Comparison of ENCODE assay signal across 7 mouse cellular contexts in the genomic region with DNA sequence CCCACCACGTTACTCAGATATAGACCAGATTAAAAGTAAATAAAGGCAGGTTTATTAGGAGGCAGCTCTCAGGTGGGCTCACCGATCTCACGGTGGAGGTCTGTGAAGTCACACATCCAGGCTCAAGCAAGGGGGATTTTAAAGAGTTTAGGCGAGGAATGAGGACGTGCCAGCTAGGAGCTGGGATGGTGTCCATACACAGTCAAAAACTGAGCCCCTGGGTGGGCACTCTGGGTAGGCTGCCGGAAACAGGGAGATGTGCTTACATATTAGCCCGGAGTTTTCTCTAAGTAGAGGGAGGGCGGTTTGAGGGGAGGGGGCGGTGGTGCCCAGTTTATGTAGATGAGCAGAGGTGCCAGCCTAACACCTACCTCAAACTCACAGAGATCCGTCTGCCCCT. TPM values are rescaled to one million over a fixed set of nuclear protein-coding genes. Genes with fewer than 3 reads are reported as not detected.
DNase-seq lines count a peak whose midpoint lies in the region; ATAC-seq and TF ChIP-seq lines count a peak whose summit lies in the region.

No protein-coding gene starts in this region.

- peaks cover 3% of the 10 kb centered on the region; the same call in 1 of the 2 replicates for H3K4me1 ChIP-seq in lung, embryonic 14.5 days (ENCODE audit: insufficient read depth)
- peaks cover 18% of the 10 kb centered on the region for H3K4me1 ChIP-seq in forebrain, embryonic 12.5 days
- peaks cover 15% of the 10 kb centered on the region for H3K4me1 ChIP-seq in limb, embryonic 10.5 days
- peaks cover 10% of the 10 kb centered on the region for H3K4me1 ChIP-seq in olfactory bulb, adult 2 months (ENCODE audit: control insufficient read depth, insufficient read depth, low read length)
- peaks cover 5% of the 10 kb centered on the region; the same call in 1 of the 2 replicates for H3K4me1 ChIP-seq in thymus, adult 2 months (replicated peaks; ENCODE audit: control insufficient read depth, insufficient read depth, low read length)

- H3K4me2 ChIP-seq in lung, embryonic 14.5 days: peak overlapping the region; percentile 89
- peak overlapping the region; percentile 67 for H3K4me2 ChIP-seq in forebrain, embryonic 12.5 days

- TF ChIP-seq CTCF in lung, embryonic 14.5 days (IDR thresholded peaks at IDR 0.05; ENCODE audit: low read depth): no peak
- no peak for TF ChIP-seq CTCF in olfactory bulb, adult 2 months (IDR thresholded peaks at IDR 0.05; ENCODE audit: insufficient read depth, low read depth, low read length)
- no peak for TF ChIP-seq CTCF in thymus, adult 2 months (IDR thresholded peaks at IDR 0.05; ENCODE audit: borderline replicate concordance, control insufficient read depth, extremely low read depth, insufficient read depth, low read length, poor library complexity)

- no peak for DNase-seq in lung, embryonic 14.5 days
- DNase-seq in lung, postnatal 10 days: no peak
- DNase-seq in limb, embryonic 10.5 days (ENCODE audit: low spot score): no peak
- DNase-seq in cerebellum, adult 18-20 months: no peak
- no peak for DNase-seq in thymus, adult 2 months

- WGBS in lung, embryonic 14.5 days: 39% methylated on average over 10 of the region's 10 CpGs
- 56% methylated on average over 10 of the region's 10 CpGs for WGBS in forebrain, embryonic 12.5 days
- 42% methylated on average over 10 of the region's 10 CpGs for WGBS in limb, embryonic 10.5 days
- 36% methylated on average over 10 of the region's 10 CpGs for WGBS in olfactory bulb, adult 2 months
- WGBS in thymus, adult 2 months: 64% methylated on average over 10 of the region's 10 CpGs

- no peaks in the 10 kb centered on the region for H3K9me3 ChIP-seq in lung, embryonic 14.5 days (ENCODE audit: low read depth, low read length)
- no peaks in the 10 kb centered on the region for H3K9me3 ChIP-seq in forebrain, embryonic 12.5 days
- H3K9me3 ChIP-seq in limb, embryonic 10.5 days (replicated peaks): no peaks in the 10 kb centered on the region

- ATAC-seq in lung, embryonic 14.5 days (ENCODE audit: insufficient read depth): no peak
- peak; percentile 5; the same call in 1 of the 2 replicates for ATAC-seq in forebrain, embryonic 12.5 days (ENCODE audit: low FRiP score)

- H3K36me3 ChIP-seq in lung, embryonic 14.5 days (ENCODE audit: insufficient read depth): no peaks in the 10 kb centered on the region
- no peaks in the 10 kb centered on the region for H3K36me3 ChIP-seq in forebrain, embryonic 12.5 days (replicated peaks)
- H3K36me3 ChIP-seq in limb, embryonic 10.5 days: no peaks in the 10 kb centered on the region
- H3K36me3 ChIP-seq in thymus, adult 2 months (ENCODE audit: control insufficient read depth, insufficient read depth, low read length): no peaks in the 10 kb centered on the region

- peak overlapping the region; percentile 69 for H3K9ac ChIP-seq in lung, embryonic 14.5 days
- peak overlapping the region; percentile 66 for H3K9ac ChIP-seq in forebrain, embryonic 12.5 days

- peaks cover 13% of the 10 kb centered on the region; the same call in 1 of the 2 replicates for H3K27me3 ChIP-seq in lung, embryonic 14.5 days (ENCODE audit: insufficient read depth, low read length)
- H3K27me3 ChIP-seq in forebrain, embryonic 12.5 days: peaks cover 12% of the 10 kb centered on the region
- peaks cover 30% of the 10 kb centered on the region for H3K27me3 ChIP-seq in limb, embryonic 10.5 days (ENCODE audit: low read depth, poor library complexity, severe bottlenecking)
- H3K27me3 ChIP-seq in thymus, adult 2 months (ENCODE audit: control insufficient read depth, insufficient read depth, low read length): no peaks in the 10 kb centered on the region; the same call in 1 of the 2 replicates

- H3K4me3 ChIP-seq in lung, embryonic 14.5 days (ENCODE audit: low read depth, low read length): peak overlapping the region; percentile 65
- H3K4me3 ChIP-seq in forebrain, embryonic 12.5 days (replicated peaks): peak overlapping the region; percentile 59
- H3K4me3 ChIP-seq in limb, embryonic 10.5 days: peak overlapping the region; percentile 74
- peak overlapping the region; percentile 99 for H3K4me3 ChIP-seq in olfactory bulb, adult 2 months (ENCODE audit: insufficient read depth, low read depth, low read length)
- no peak overlapping the region for H3K4me3 ChIP-seq in thymus, adult 2 months (ENCODE audit: control insufficient read depth, insufficient read depth, low read length)

- TF ChIP-seq POLR2A in olfactory bulb, adult 2 months (IDR thresholded peaks at IDR 0.05; ENCODE audit: insufficient read depth, low read depth, low read length): no peak
- no peak for TF ChIP-seq POLR2A in thymus, adult 2 months (IDR thresholded peaks at IDR 0.05; ENCODE audit: control insufficient read depth, extremely low read depth, insufficient read depth, low read length, poor library complexity)

- H3K27ac ChIP-seq in lung, embryonic 14.5 days (ENCODE audit: low read depth): no peak overlapping the region
- no peak overlapping the region for H3K27ac ChIP-seq in forebrain, embryonic 12.5 days
- no peak overlapping the region for H3K27ac ChIP-seq in limb, embryonic 10.5 days
- H3K27ac ChIP-seq in olfactory bulb, adult 2 months (ENCODE audit: insufficient read depth, low read depth, low read length): no peak overlapping the region
- H3K27ac ChIP-seq in thymus, adult 2 months (ENCODE audit: control insufficient read depth, insufficient read depth, low read length): no peak overlapping the region

RNA-seq across cellular contexts. Expression of gene Rusc2, which starts 0.8 kb away (rescaled TPM):
- 5.0 and 5.8 TPM in 2 replicates for polyA plus RNA-seq in lung, embryonic 14.5 days (2014; fragmentation: Nextera tagmentation; extraction: Ambion mirVana)
- 37.6 and 44.9 TPM in 2 replicates for polyA plus RNA-seq in forebrain, embryonic 12.5 days (2016; fragmentation: Nextera tagmentation; extraction: Ambion mirVana)
- 3.4 and 5.8 TPM in 2 replicates for polyA plus RNA-seq in limb, embryonic 10.5 days (2016; fragmentation: Nextera tagmentation; extraction: Ambion mirVana)
- not detected in 2 replicates for polyA plus RNA-seq in olfactory bulb, adult 2 months (2012; ENCODE audit: insufficient read depth, insufficient read length, low replicate concordance, missing spikeins)
- polyA plus RNA-seq in thymus, adult 2 months (2012; rRNA removed): 4.2 and 4.3 TPM in 2 replicates

RNA-seq across cellular contexts. Expression of gene Fam166b, which starts 48.0 kb away (rescaled TPM):
- 0.32 and 0.34 TPM in 2 replicates for polyA plus RNA-seq in lung, embryonic 14.5 days (2014; fragmentation: Nextera tagmentation; extraction: Ambion mirVana)
- polyA plus RNA-seq in forebrain, embryonic 12.5 days (2016; fragmentation: Nextera tagmentation; extraction: Ambion mirVana): 0.23 TPM in 1 of 2 replicates, not detected in the other
- polyA plus RNA-seq in limb, embryonic 10.5 days (2016; fragmentation: Nextera tagmentation; extraction: Ambion mirVana): 0.18 TPM in 1 of 2 replicates, not detected in the other
- not detected in 2 replicates for polyA plus RNA-seq in olfactory bulb, adult 2 months (2012; ENCODE audit: insufficient read depth, insufficient read length, low replicate concordance, missing spikeins)
- polyA plus RNA-seq in thymus, adult 2 months (2012; rRNA removed): 0.22 and 0.42 TPM in 2 replicates
